Mouse (Mus musculus) stomach, postnatal 0 days (tissue): ENCODE data around the gene Traf5.

Source experiments
- CTCF ChIP-seq: IDR thresholded peaks from 2 replicates; pipeline ENCODE4 v1.5.1; 2016; ENCODE audit warnings: antibody characterized with exemption, low read depth, mild to moderate bottlenecking, moderate library complexity
- EP300 ChIP-seq: optimal IDR thresholded peaks from 2 replicates; pipeline ENCODE3; 2016; ENCODE audit warnings: antibody characterized with exemption

GRCm38 (mm10) chr1:191988646-191989045 is 103.7 kb downstream of the Traf5 start:
- TF ChIP-seq EP300: no peak
- no peak for TF ChIP-seq CTCF
